Mouse (Mus musculus): ENCODE results near the gene Thrb.

Thrb gene

DNA sequence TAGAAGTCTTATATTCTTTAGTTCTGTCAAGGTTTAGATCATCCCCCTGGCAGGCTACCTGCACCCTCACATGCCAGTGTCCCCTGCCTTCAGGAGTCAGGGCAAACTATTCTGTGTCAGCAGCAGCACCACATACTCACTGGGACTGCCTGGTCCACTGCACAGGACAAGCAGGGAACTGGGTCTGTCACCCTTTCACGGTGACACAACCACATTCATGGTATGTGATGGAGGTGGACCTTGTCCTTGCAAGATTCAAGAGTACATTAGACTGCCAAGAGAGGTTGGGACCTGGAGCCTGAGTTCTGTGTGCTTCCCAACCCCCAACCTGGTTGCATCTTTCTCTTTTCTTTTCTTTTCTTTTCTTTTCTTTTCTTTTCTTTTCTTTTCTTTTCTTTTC lies 24.8 kb downstream of the Thrb start:
- no peaks in the 10 kb centered on the region for H3K27me3 ChIP-seq (ENCODE audit: control insufficient read depth, insufficient read depth, low read length, poor library complexity, severe bottlenecking)
- no peaks in the 10 kb centered on the region for H3K36me3 ChIP-seq (ENCODE audit: control insufficient read depth, insufficient read depth, low read length, poor library complexity, severe bottlenecking)
- DNase-seq (ENCODE audit: low read depth, low spot score): no peak

- Histone ChIP-seq H3K27me3 (ENCODE audit: control insufficient read depth, insufficient read depth, low read length, poor library complexity, severe bottlenecking) (no peaks in the 10 kb centered on the region), H3K36me3 (ENCODE audit: control insufficient read depth, insufficient read depth, low read length, poor library complexity, severe bottlenecking) (no peaks in the 10 kb centered on the region)
- DNase-seq (ENCODE audit: low read depth, low spot score): no peak
These were observed 25.4 kb downstream of the Thrb start for GRCm38 (mm10) chr14:17685491-17685890.

- Histone ChIP-seq H3K27me3 (ENCODE audit: control insufficient read depth, insufficient read depth, low read length, poor library complexity, severe bottlenecking) (no peaks in the 10 kb centered on the region), H3K36me3 (ENCODE audit: control insufficient read depth, insufficient read depth, low read length, poor library complexity, severe bottlenecking) (no peaks in the 10 kb centered on the region)
- no peak for DNase-seq (ENCODE audit: low read depth, low spot score)
These were observed 26.9 kb downstream of the Thrb start for GRCm38 (mm10) chr14:17686939-17687338.

DNA sequence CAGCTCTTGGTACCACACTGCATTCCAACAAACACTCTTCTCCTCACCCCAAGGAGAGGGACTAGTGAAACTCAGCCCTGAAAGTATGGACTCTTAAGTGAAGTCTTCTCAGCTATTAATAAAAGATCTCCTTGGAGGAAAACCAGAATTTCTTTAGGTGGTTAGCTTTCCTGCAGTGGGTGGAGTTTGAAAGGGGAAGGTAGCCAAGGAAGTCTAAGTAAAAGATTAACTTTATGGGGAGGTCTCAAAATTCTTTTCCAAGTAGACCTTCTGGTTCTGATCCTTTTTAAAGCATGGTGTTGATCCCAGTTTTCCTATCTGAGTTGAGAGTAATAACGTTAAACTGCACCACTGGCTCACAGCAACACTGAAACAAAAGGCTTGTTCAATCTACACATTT lies 31.2 kb downstream of the Thrb start:
- no peaks in the 10 kb centered on the region for H3K27me3 ChIP-seq (ENCODE audit: control insufficient read depth, insufficient read depth, low read length, poor library complexity, severe bottlenecking)
- no peak for DNase-seq (ENCODE audit: low read depth, low spot score)
- H3K36me3 ChIP-seq (ENCODE audit: control insufficient read depth, insufficient read depth, low read length, poor library complexity, severe bottlenecking): no peaks in the 10 kb centered on the region

DNA sequence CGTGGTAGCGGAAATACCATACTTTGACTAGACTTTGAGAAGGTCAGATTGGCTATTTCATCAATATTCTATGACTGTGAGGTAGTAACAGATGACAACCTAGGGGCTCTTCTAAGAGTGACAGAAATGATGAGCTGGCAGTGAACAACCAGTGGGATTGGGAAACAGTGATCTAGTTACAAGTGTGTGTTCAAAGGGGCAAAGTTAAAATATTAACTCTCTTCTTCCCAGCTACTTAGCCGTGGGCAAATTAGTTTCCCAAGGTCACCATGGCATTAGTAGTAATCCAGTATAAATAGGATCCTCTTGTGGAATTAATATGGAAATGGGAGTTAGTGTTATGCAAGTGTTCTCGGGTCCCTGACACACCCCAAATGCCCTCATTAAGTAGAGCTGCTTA lies 35.5 kb downstream of the Thrb start:
- Histone ChIP-seq H3K36me3 (ENCODE audit: control insufficient read depth, insufficient read depth, low read length, poor library complexity, severe bottlenecking) (no peaks in the 10 kb centered on the region), H3K27me3 (ENCODE audit: control insufficient read depth, insufficient read depth, low read length, poor library complexity, severe bottlenecking) (no peaks in the 10 kb centered on the region)

DNA sequence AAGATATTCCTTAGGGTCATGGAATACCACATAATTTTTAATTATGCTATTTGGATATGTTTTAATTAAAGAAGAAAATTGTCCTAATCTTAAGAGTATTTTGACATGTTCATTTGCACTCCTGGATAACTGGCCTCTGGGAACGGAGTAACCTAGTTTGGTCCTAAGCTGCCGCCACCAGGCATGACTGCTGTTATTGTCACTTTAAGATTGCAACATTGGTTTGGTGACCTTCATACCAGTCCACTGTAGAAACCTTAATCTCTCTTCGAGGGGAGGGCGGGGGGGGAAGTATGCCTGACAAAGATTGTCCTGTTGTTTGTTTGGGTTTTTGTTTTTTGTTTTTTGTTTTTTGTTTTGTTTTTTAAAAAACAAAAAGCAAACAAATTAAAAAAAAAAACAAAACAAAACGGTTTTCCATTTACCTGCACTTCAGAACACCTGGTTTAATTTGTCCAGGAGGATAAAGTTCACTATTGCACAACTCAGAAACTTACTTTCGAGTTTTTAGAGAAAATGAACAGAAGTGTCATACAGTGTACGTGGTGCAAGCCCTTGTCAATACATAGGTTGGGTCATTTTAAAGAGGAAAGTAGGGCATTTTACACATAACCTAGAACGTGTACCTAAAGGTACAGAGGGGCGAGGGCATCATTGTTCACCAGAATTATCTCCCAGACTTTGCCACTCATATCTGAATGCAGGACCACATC lies 38.0 kb downstream of the Thrb start:
- Histone ChIP-seq H3K27me3 (ENCODE audit: control insufficient read depth, insufficient read depth, low read length, poor library complexity, severe bottlenecking) (no peaks in the 10 kb centered on the region; the same call in 1 of the 2 replicates), H3K36me3 (ENCODE audit: control insufficient read depth, insufficient read depth, low read length, poor library complexity, severe bottlenecking) (no peaks in the 10 kb centered on the region)
- no peak for DNase-seq (ENCODE audit: low read depth, low spot score)

More for the DNA sequence above, 35.5 kb downstream of the Thrb start:
- DNase-seq (ENCODE audit: low read depth, low spot score): no peak

- no peaks in the 10 kb centered on the region for H3K36me3 ChIP-seq (ENCODE audit: control insufficient read depth, insufficient read depth, low read length, poor library complexity, severe bottlenecking)
- no peak for DNase-seq (ENCODE audit: low read depth, low spot score)
- no peaks in the 10 kb centered on the region; the same call in 1 of the 2 replicates for H3K27me3 ChIP-seq (ENCODE audit: control insufficient read depth, insufficient read depth, low read length, poor library complexity, severe bottlenecking)
These were observed 40.2 kb downstream of the Thrb start for GRCm38 (mm10) chr14:17700228-17700627.

DNA sequence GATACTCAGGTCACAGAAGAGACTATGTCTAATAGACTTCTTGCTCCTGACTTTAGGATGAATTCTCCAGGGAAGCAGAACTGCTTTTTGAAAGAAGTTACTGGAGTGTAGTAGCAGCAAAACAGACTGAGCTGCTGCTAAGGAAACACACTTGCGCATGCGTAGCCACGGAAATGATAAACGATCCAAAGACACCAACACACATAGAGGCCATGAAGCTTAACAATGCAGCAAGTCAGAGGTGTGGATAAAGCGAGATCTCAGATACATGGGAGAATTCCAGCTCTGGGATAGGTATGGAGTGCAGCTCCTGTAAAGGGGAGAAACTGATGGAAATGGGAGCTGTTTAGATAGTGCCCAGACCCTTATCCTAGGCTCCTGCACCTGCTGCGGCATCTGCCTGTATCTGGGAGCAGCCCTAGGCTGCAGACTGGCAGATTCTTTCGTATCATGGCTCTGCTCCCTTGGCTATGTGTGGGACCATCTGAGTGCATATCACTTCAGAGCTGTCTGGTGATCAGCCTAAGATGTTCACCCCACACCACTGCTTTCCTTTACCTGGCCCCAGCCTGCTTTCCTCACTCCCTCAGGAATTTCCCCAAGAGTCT lies 53.3 kb downstream of the Thrb start:
- no peak for DNase-seq (ENCODE audit: low read depth, low spot score)
- no peaks in the 10 kb centered on the region for H3K27me3 ChIP-seq (ENCODE audit: control insufficient read depth, insufficient read depth, low read length, poor library complexity, severe bottlenecking)
- H3K36me3 ChIP-seq (ENCODE audit: control insufficient read depth, insufficient read depth, low read length, poor library complexity, severe bottlenecking): no peaks in the 10 kb centered on the region

GRCm38 (mm10) chr14:17719494-17719893 lies 59.4 kb downstream of the Thrb start:
- no peak for DNase-seq (ENCODE audit: low read depth, low spot score)
- no peaks in the 10 kb centered on the region for H3K27me3 ChIP-seq (ENCODE audit: control insufficient read depth, insufficient read depth, low read length, poor library complexity, severe bottlenecking)
- no peaks in the 10 kb centered on the region for H3K36me3 ChIP-seq (ENCODE audit: control insufficient read depth, insufficient read depth, low read length, poor library complexity, severe bottlenecking)

- DNase-seq (ENCODE audit: low read depth, low spot score): no peak
- Histone ChIP-seq H3K27me3 (ENCODE audit: control insufficient read depth, insufficient read depth, low read length, poor library complexity, severe bottlenecking) (no peaks in the 10 kb centered on the region), H3K36me3 (ENCODE audit: control insufficient read depth, insufficient read depth, low read length, poor library complexity, severe bottlenecking) (no peaks in the 10 kb centered on the region)
These were observed 62.9 kb downstream of the Thrb start for GRCm38 (mm10) chr14:17722824-17723445.

GRCm38 (mm10) chr14:17724577-17724976 lies 64.5 kb downstream of the Thrb start:
- no peaks in the 10 kb centered on the region for H3K27me3 ChIP-seq (ENCODE audit: control insufficient read depth, insufficient read depth, low read length, poor library complexity, severe bottlenecking)
- DNase-seq (ENCODE audit: low read depth, low spot score): no peak
- no peaks in the 10 kb centered on the region for H3K36me3 ChIP-seq (ENCODE audit: control insufficient read depth, insufficient read depth, low read length, poor library complexity, severe bottlenecking)

DNA sequence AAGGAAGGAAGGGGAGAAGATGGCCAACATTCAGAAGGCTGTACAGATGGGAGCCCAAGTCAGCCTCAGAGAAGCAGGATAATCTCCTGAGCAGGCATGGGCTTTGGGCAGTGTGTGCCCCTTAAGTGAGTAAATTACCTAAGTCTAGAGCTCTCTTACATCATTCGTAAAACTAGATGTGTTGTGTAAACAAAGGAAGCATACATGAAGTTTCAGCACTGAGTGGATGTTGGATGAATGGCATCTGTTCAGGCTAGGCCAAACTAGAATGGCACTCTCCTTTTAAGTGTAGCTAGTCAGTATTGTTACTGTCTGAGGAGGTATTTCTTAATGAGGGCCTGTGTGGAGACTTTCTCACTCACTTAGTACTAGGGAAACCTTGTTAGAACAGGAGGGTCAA lies 66.8 kb downstream of the Thrb start:
- Histone ChIP-seq H3K36me3 (ENCODE audit: control insufficient read depth, insufficient read depth, low read length, poor library complexity, severe bottlenecking) (no peaks in the 10 kb centered on the region), H3K27me3 (ENCODE audit: control insufficient read depth, insufficient read depth, low read length, poor library complexity, severe bottlenecking) (no peaks in the 10 kb centered on the region)
- DNase-seq (ENCODE audit: low read depth, low spot score): no peak

DNA sequence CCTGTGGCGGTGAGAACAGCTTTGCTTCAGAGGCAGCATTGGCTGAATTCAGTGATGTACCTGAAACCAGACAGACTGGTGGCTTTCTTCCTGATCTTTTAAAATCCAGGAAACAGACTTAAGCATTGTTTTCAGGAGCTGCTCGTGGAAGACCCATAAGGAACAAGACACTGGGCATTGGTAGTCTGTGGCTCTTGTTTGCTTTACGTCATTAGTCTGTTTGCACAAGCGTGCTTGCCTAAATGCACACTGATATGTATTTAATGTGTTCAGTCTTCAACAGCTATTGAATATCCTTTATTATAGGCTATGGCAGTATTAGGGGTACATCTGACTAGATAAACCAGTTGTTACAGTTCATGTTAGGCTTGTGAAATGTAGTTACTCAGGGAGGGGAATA lies 67.8 kb downstream of the Thrb start:
- no peak for DNase-seq (ENCODE audit: low read depth, low spot score)
- Histone ChIP-seq H3K36me3 (ENCODE audit: control insufficient read depth, insufficient read depth, low read length, poor library complexity, severe bottlenecking) (no peaks in the 10 kb centered on the region), H3K27me3 (ENCODE audit: control insufficient read depth, insufficient read depth, low read length, poor library complexity, severe bottlenecking) (no peaks in the 10 kb centered on the region)

GRCm38 (mm10) chr14:17728889-17729288 lies 68.8 kb downstream of the Thrb start:
- DNase-seq (ENCODE audit: low read depth, low spot score): no peak
- Histone ChIP-seq H3K36me3 (ENCODE audit: control insufficient read depth, insufficient read depth, low read length, poor library complexity, severe bottlenecking) (no peaks in the 10 kb centered on the region), H3K27me3 (ENCODE audit: control insufficient read depth, insufficient read depth, low read length, poor library complexity, severe bottlenecking) (no peaks in the 10 kb centered on the region)

GRCm38 (mm10) chr14:17731020-17731419 lies 71.0 kb downstream of the Thrb start:
- DNase-seq (ENCODE audit: low read depth, low spot score): no peak
- Histone ChIP-seq H3K27me3 (ENCODE audit: control insufficient read depth, insufficient read depth, low read length, poor library complexity, severe bottlenecking) (no peaks in the 10 kb centered on the region), H3K36me3 (ENCODE audit: control insufficient read depth, insufficient read depth, low read length, poor library complexity, severe bottlenecking) (no peaks in the 10 kb centered on the region)

Data from splenic B cell, adult 2 months (primary cell).